Mouse (Mus musculus) ES-CJ7 (cell line): ENCODE results near the gene Prelid3b.

ENCODE experiments used
- DNase-seq: peaks from one replicate; pipeline ENCODE4 v3.0.0; 2011; ENCODE audit warnings: low read depth, low spot score

Gene Prelid3b

DNA sequence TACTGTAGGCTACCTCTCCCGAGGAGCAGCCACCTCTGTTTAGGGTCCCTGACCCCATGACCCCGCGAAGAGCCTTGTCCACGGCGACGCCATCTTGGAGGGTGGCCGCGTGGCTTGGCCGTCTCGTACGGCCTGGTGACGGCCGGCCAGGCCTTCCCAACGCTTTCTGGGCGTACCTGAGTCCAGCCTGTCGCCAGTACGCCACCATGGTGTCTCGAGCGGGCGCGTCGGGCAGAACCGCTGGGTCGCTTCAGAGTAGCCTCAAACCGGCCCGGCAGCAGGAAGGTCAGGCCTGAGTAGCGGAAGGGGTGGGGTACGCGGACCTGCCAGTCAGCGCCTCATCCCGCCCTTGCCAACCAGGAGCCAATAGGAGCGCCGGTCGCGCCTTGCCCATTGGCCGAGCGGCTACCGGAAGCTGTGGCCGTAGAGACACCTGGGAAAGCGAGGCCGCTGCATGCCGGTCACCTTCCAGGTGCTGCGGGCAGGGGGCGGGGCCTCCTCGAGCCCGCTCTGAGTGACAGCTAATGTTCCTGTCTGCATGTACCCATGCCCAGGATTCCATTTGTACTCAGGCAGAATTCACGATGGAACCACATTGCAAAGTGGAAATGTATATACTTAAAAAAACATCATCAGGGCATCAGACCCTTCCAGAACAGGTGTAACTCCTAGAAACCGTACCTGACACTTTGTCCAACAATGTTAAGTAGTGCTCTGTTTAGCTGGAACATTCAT, 8.9 kb downstream of the Prelid3b start, which contains the start of gene Atp5e:
TSS of gene Atp5e (minus strand) at position 317 of the 735 bp plus-strand sequence.
- peak; percentile 94 for DNase-seq

DNA sequence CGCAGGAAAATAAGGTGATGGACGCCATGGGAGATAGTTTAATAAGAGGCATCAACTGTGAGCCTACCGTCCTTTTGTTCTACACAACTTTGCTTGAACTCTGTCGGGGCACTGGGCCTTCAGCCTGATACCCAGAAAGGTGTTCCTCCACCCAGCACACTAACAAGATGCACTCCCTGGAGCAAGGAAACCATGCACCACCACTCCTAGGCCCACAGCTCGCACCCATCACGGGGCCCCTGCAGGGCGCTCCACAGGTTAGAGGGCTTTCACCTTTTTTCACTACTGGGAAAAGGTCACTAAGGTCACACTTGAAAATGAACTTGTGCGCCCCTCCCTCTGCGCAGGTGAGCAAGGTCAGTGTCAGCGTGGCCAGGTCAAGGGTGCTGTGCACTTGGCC, 9.5 kb downstream of the Prelid3b start:
- DNase-seq, result peak; percentile 36

DNA sequence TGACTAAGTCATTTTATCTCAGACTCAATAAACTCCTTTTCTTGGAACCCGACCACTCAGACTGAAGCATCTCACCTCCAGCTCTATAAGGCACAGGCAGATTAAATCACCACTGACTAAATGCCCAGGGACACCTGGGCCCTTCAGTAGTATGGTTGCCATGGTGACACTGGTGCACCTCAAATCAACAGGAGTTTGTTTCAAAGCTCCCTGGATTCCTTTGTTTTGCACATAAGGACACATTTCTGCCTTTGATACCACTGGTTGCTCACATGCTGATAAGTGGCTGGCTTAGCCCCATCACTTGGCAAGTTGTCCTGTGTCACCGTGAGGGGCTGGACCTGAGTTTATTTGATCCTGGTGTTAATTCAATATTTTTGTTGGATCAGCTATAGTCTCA, 13.5 kb downstream of the Prelid3b start:
- no peak for DNase-seq

- DNase-seq, result peak; percentile 35
Measured at GRCm38 (mm10) chr2:174453681-174454080, 19.2 kb downstream of the Prelid3b start.

GRCm38 (mm10) chr2:174450353-174450752, 22.5 kb downstream of the Prelid3b start, which contains the start of gene Tubb1:
TSS of gene Tubb1 (plus strand) at chr2:174450695.
- no peak for DNase-seq

GRCm38 (mm10) chr2:174448405-174448804, 24.5 kb downstream of the Prelid3b start:
- DNase-seq, result no peak

GRCm38 (mm10) chr2:174446905-174447304, 26.0 kb downstream of the Prelid3b start:
- no peak for DNase-seq

DNA sequence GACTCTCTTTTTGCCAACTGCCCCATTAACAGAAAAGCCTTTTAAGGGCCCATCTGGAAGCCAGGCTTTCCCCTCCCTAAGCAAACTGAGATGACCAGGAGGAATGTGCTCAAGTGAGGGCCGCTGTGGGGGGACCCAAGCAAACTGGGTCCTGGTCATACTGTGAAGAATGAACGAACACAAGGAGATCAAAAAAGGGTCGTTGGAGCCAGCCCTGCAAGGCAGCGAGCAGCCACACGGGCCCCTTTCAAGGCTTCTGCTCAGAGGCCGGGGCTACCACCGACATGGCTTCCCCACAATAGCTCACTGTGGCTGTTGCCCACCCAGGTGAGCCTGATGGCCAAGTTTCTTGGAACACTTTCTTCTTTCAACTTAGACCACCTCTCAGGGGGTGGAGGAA, 26.4 kb downstream of the Prelid3b start:
- DNase-seq, result no peak

GRCm38 (mm10) chr2:174445018-174445417, 27.9 kb downstream of the Prelid3b start:
- DNase-seq, result no peak

- DNase-seq, result no peak
Measured at GRCm38 (mm10) chr2:174444359-174444758, 28.5 kb downstream of the Prelid3b start.

GRCm38 (mm10) chr2:174443046-174443445, 29.8 kb downstream of the Prelid3b start:
- no peak for DNase-seq

- no peak for DNase-seq
Measured at GRCm38 (mm10) chr2:174442460-174442859, 30.4 kb downstream of the Prelid3b start.

DNA sequence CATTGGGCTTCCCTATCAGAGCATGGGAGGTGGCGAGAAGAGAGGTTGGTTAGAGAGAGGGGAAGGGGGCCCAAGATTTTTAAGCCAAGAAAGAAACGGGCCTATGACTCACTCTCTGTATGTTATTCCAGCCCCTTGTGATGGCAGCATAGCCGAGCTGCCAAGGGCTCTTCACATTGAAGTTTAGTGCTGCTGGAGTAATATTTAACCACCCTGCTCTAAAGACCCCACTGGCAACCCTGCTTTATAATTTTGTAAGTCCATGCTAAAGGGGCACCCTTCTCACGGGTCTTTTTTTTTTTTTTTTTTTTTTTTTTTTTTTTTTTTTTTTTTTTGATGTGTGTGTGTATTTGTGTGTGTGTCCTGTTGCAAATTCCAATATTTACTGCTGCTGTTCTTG, 31.0 kb downstream of the Prelid3b start:
- DNase-seq, result no peak

DNA sequence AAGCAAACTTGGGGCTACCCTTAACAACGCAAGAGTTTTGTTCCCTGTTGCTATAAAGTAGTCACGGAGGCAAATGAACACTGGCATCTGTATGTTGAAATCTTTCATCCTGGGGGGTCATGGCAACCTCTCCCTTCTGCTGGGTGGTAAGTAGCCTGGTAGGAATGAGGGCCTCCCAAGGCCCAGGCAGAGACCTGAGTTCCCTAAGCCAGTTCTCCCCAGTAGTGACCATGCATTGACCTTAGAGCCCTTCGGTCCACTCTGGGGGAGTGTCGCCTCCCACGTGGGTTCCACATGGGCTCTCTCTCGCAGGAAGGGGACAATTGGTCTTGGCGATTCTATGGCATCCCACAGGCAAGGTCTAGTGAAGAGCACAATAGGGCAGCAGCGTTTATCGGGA, 32.9 kb downstream of the Prelid3b start:
- no peak for DNase-seq

- DNase-seq, result no peak
Measured at GRCm38 (mm10) chr2:174439450-174439838, 33.4 kb downstream of the Prelid3b start.

DNA sequence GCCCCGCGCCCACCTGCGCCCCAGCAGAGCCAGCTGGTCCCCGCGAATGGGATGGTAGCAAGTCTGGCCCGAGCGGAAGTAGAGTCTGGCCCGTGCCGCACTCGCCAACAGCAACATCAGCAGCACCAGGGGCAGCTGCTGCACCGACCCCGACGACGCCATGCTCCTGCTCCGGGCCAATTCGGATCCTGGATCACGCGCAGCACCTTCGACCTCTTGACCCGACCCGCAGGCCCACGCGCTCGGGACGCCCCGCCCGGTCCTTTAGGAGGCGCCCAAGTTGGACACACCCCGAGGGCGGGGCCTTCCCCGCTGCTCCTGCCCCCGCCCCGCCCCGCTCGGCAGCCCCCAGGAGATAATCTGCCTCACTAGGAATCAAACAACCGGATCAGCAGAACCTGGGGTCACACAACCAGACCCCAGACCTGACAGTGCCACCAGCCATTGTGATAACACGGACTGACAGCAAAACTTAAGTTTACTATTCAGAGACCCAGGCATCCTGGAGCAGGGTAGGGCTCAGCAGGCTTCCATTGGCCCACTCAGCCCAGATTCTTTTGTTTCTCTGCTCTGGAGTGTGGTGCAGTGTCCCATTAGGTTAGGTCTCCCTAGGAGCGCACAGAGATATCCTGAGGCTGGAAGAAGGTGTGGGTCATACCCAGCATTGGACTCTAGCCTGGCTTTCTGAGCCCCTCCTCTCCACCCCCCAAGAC, 34.0 kb downstream of the Prelid3b start, which contains the start of gene Ctsz:
TSS of gene Ctsz (minus strand) at position 303 of the 713 bp plus-strand sequence.
- peak; percentile 65 for DNase-seq

GRCm38 (mm10) chr2:174438181-174438580, 34.7 kb downstream of the Prelid3b start:
- no peak for DNase-seq

GRCm38 (mm10) chr2:174437697-174437982, 35.2 kb downstream of the Prelid3b start:
- no peak for DNase-seq

DNA sequence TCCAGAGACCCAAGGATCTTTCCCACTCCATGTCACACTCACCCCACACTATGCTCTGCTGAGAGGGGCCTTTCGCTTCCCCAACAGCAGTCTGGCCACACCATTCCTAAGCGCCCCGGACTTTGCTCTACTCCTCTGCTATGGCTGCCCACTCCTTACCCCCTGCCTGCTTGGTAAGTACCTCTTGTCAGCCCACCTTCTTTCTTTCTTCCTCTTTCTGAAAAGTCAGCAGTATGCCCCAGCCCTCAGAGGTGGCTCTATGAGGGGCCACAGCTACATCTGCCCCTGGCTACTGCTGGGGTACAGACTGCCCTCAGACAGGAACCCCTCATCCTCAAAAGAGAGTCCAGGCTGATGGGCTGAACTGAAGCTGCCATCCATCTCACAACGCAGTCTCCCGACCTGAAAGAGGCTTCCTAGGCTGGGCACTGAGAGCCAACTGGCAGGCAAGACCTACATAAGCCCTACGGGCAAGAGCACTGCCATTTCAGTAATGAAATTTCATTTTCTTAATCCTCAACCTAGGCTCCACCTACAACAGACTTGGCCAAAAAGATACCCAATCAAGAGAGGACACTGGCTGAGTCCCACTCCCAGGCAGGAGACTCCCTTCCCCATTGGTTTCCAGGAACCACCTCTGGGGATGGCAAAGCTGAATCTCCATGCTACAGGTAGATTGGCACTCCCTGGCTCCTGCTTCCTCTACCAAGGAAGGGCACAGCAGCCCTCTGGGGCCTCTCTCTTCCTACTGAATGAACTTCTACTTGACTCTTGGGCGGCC, 35.8 kb downstream of the Prelid3b start:
- no peak for DNase-seq

- DNase-seq, result no peak
Measured at GRCm38 (mm10) chr2:174436076-174436701, 36.7 kb downstream of the Prelid3b start.

- no peak for DNase-seq
Measured at GRCm38 (mm10) chr2:174434943-174435342, 37.9 kb downstream of the Prelid3b start.
